Mouse (Mus musculus) kidney, embryonic 15.5 days (tissue): Measurements from ENCODE around the gene Atg16l2. TPM values are rescaled to one million over a fixed set of nuclear protein-coding genes. Genes with fewer than 3 reads are reported as not detected.

Experiments used
- ATAC-seq: fragments of 200-750 bp; cut with Nextera tagmentation; replicated peaks from 2 replicates; pipeline ENCODE4 v1.8.0; 2017; ENCODE audit warnings: moderate TSS enrichment; ENCODE audit not compliant: low FRiP score
- H3K27ac ChIP-seq: fragments of 300-500 bp; sonication (generic); 2 replicates; pipeline ENCODE4 v1.5.1; 2015; ENCODE audit warnings: mild to moderate bottlenecking, inconsistent platforms
- H3K27me3 ChIP-seq: fragments of 300-500 bp; sonication (generic); 2 replicates; pipeline ENCODE4 v1.6.1; 2015; ENCODE audit warnings: inconsistent platforms
- H3K36me3 ChIP-seq: fragments of 300-500 bp; sonication (generic); 2 replicates; pipeline ENCODE4 v1.6.1; 2015; ENCODE audit warnings: inconsistent platforms
- H3K4me1 ChIP-seq: fragments of 300-500 bp; sonication (generic); 2 replicates; pipeline ENCODE4 v1.6.1; 2015; ENCODE audit warnings: inconsistent platforms
- H3K4me2 ChIP-seq: fragments of 300-500 bp; sonication (generic); 2 replicates; pipeline ENCODE4 v1.6.1; 2015; ENCODE audit warnings: moderate library complexity, mild to moderate bottlenecking, inconsistent platforms
- H3K4me3 ChIP-seq: fragments of 300-500 bp; sonication (generic); replicated peaks from 2 replicates; pipeline ENCODE4 v1.5.1; 2015; ENCODE audit warnings: mild to moderate bottlenecking, inconsistent platforms
- H3K9ac ChIP-seq: fragments of 300-500 bp; sonication (generic); 2 replicates; pipeline ENCODE4 v1.6.1; 2015; ENCODE audit warnings: mild to moderate bottlenecking, inconsistent platforms
- H3K9me3 ChIP-seq: fragments of 300-500 bp; sonication (generic); replicated peaks from 2 replicates; pipeline ENCODE4 v1.6.1; 2016; ENCODE audit warnings: inconsistent platforms
- WGBS: fragments of 180-500 bp; shearing (Covaris S2); methylation state at CpG from one replicate; pipeline ENCODE4 v1.1.7; 2015; ENCODE audit warnings: mixed read lengths; 5-methylcytosine and 5-hydroxymethylcytosine counted together
- polyA plus RNA-seq: library from polyadenylated mRNA; unstranded; fragments of >200 nt; fragmentation: Nextera tagmentation; extraction: Ambion mirVana; gene quantifications from 2 replicates; pipeline ENCODE4 v1.2.1, GENCODE M21; 2015

The Atg16l2 gene
- polyA plus RNA-seq = 17.4 and 18.5 TPM in 2 replicates

DNA sequence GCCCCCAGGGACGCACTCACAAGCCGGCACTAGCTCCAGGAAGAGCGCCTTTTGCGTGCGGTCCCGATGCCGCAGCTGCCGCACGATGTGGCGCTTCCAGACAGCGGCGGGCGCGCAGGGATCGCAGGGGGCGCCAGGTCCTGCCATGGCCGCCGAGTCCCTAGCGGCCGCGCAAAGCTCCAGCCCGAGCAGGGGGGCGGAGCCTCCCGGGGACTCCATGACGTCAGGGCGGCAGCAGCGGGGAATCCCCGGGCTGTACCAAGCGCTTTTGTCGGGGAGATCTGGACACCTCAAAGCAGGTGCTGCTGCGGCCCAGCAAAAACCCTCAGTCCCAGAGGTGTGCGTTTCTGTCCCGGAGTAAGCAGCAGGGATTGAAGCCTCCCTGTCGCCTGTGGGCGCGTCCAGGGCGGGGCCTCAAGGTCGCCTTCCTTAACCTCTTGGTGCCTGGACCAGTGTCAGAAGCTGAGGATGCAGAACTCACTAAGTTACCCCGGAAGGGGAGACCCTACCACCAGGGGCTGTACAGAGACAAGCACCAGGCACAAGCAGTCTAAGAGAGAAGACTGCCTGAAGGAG is at the start of gene Atg16l2:
Gene Atg16l2, minus strand, starts transcription at position 371 of the 576 bp plus-strand sequence.
- Histone ChIP-seq H3K9ac (peak within 1 kb of the TSS; percentile 50), H3K36me3 (no peaks in the 10 kb centered on the region), H3K27me3 (peaks cover 28% of the 10 kb centered on the region), H3K9me3 (no peaks in the 10 kb centered on the region), H3K4me1 (peaks cover 27% of the 10 kb centered on the region), H3K4me2 (peak within 1 kb of the TSS; percentile 86), H3K27ac (peak within 1 kb of the TSS; percentile 70), H3K4me3 (peak within 1 kb of the TSS; percentile 64)
- WGBS = 1% methylated on average over 39 of the region's 39 CpGs
- ATAC-seq = peak; percentile 96

DNA sequence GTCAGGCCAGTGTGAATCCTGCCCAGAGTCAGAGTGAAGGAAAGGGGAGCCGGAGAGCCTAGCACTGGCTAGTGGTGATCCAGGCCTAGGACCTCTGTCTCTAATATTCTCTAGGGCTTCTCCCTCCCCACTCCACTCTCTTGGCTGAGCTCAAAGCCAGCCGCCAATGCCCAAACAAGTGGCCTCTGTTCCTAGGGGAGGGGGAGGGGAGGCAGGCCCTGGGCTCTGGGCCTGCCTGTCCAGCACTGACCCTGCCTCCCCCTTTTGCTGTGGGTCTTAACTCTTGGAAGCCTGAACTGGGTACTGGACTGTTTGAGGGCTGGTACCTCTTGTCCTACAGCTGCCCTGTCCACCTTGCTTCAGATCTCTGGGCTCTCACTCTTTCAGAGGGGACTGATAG is 47.8 kb upstream of the Atg16l2 start:
- peaks cover 13% of the 10 kb centered on the region; the same call in 1 of the 2 replicates for H3K27me3 ChIP-seq
- 37% methylated on average over 2 of the region's 2 CpGs for WGBS
- no peak overlapping the region for H3K27ac ChIP-seq
- H3K9ac ChIP-seq = peak overlapping the region; percentile 17; the same call in 1 of the 2 replicates
- peaks cover 7% of the 10 kb centered on the region for H3K36me3 ChIP-seq
- ATAC-seq = no peak
- H3K4me3 ChIP-seq = no peak overlapping the region
- H3K4me1 ChIP-seq = peaks cover 36% of the 10 kb centered on the region
- no peak overlapping the region for H3K4me2 ChIP-seq
- H3K9me3 ChIP-seq = no peaks in the 10 kb centered on the region

DNA sequence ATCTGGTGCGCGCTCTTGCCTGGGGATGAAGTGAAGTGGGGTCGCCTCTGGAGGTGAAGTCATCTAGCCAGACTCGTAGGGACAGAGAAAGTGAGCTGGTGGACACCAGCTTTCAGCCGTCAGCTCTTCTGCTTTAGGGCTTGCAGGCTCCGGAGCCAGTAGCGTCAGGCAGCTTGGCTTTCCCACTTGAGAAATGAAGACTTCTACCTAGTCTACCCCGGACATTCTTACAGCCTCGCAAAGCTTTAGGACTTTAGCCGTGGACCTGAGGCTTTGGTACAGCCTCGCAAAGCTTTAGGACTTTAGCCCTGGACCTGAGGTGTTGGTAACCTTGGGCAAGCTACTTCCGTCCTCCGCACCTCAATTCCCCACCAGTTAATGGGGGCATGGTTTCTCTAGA is 46.3 kb upstream of the Atg16l2 start:
- 5% methylated on average over 13 of the region's 13 CpGs for WGBS
- ATAC-seq = 0 out of 2 replicates have a peak, but pooled peaks have one; percentile 19
- Histone ChIP-seq H3K36me3 (peaks cover 14% of the 10 kb centered on the region), H3K27me3 (peaks cover 13% of the 10 kb centered on the region; the same call in 1 of the 2 replicates), H3K9ac (peak overlapping the region; percentile 51), H3K9me3 (no peaks in the 10 kb centered on the region), H3K4me1 (peaks cover 27% of the 10 kb centered on the region), H3K4me3 (peak overlapping the region; percentile 58), H3K27ac (no peak overlapping the region), H3K4me2 (peak overlapping the region; percentile 94)

DNA sequence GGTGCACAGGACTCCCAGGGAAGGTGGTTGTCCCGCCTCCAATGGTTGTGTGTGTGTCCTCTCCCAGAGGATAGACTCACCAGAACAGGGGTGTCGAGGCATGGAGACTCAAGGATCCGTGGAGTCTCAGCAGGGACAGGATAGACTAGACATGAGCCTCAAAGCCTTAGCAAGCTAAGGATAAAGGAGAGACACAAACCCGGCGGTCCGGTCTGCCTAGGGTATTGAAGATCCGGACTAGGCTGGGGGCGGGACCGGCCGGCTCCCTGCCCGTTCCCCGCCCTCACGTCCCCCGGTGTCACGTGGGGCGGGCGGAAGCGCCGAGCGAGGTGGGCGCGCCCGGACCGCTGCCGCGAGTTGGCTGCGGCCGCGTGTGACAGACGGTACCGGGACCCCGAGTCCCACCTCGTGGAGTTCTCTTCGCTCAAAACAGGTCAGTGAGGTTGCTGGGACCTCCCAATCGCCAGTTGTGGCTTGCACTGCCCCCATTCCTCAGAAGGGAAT is 45.8 kb upstream of the Atg16l2 start, which contains the start of gene Arap1:
Gene Arap1, plus strand, starts transcription at position 301 of the 504 bp plus-strand sequence.
- 1% methylated on average over 35 of the region's 35 CpGs for WGBS
- Histone ChIP-seq H3K4me1 (peaks cover 27% of the 10 kb centered on the region), H3K9me3 (no peaks in the 10 kb centered on the region), H3K27me3 (peaks cover 13% of the 10 kb centered on the region; the same call in 1 of the 2 replicates), H3K36me3 (peaks cover 14% of the 10 kb centered on the region), H3K27ac (0 out of 2 replicates have a peak within 1 kb of the TSS, but pooled peaks have one; percentile 2), H3K4me2 (peak within 1 kb of the TSS; percentile 94), H3K9ac (peak within 1 kb of the TSS; percentile 51), H3K4me3 (peak within 1 kb of the TSS; percentile 58)
- peak; percentile 79 for ATAC-seq

DNA sequence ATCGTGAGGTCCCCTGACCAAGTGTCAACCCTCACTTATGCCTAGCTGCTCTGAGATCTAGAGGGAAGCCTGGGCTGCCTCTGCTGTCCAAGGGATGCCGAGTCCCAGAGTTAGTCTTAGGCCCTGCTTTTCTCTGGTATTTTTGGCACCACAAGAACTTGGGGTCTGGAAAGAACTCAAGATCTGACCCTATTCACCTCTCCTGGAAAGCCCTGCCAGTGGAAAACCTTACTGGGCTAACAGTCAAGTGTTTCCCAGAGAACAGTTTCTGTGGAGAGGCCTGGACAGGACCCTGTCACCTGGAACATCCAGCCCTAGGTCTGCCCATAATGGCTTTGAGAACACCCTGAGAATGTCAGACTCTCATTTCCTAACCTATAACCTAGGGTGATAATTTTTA is 44.9 kb upstream of the Atg16l2 start:
- no peaks in the 10 kb centered on the region for H3K9me3 ChIP-seq
- peaks cover 27% of the 10 kb centered on the region for H3K4me1 ChIP-seq
- no peak overlapping the region for H3K27ac ChIP-seq
- H3K4me2 ChIP-seq = no peak overlapping the region
- 78% methylated on average over 2 of the region's 2 CpGs for WGBS
- no peak for ATAC-seq
- H3K4me3 ChIP-seq = no peak overlapping the region
- peaks cover 13% of the 10 kb centered on the region; the same call in 1 of the 2 replicates for H3K27me3 ChIP-seq
- H3K36me3 ChIP-seq = peaks cover 19% of the 10 kb centered on the region
- H3K9ac ChIP-seq = no peak overlapping the region

DNA sequence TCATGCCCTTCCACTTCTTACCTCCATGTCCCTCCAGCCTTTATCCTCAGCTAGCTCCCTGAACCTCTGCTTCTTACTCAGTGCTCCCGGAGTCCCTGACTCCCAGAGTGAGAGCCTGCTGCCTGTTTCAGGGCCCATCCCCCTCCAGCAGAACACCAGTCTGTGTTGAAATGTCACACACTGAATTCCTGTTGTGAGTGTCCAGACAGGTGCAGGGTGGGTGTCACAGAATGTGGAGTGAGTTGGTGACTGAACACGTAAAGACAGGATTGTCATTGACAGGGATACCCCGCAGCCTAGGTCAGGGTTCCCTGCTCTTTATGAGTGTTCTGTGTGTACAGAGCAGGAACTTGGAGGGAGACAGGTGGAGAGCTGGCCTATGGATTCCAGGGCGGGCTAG is 42.8 kb upstream of the Atg16l2 start:
- H3K36me3 ChIP-seq = peaks cover 19% of the 10 kb centered on the region
- no peak overlapping the region for H3K9ac ChIP-seq
- peaks cover 29% of the 10 kb centered on the region for H3K4me1 ChIP-seq
- H3K4me2 ChIP-seq = no peak overlapping the region
- no peak for ATAC-seq
- H3K9me3 ChIP-seq = no peaks in the 10 kb centered on the region
- no peak overlapping the region for H3K27ac ChIP-seq
- peaks cover 12% of the 10 kb centered on the region; the same call in 1 of the 2 replicates for H3K27me3 ChIP-seq
- WGBS = 47% methylated on average over 4 of the region's 4 CpGs
- H3K4me3 ChIP-seq = no peak overlapping the region

DNA sequence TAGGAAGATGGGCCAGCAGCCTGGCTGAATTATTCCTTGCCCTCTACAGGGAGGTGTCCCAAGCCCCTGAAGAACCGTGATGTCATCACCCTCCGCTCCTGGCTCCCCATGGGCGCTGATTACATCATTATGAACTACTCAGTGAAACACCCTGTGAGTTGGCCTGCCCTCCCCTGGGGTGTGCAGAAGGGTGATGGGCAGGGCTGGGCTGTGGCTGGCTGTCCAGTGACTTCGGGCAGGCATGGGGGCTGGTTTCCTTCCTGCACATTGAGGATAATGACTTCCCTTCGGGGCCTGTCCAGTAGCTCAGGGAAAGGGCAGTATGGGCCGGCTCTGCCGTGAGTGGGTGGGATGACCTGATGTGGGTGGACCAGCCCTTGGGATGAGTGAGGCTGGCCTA is 41.1 kb upstream of the Atg16l2 start:
- 64% methylated on average over 7 of the region's 7 CpGs for WGBS
- Histone ChIP-seq H3K4me2 (no peak overlapping the region), H3K9me3 (no peaks in the 10 kb centered on the region), H3K36me3 (peaks cover 22% of the 10 kb centered on the region), H3K27ac (no peak overlapping the region), H3K4me1 (peaks cover 11% of the 10 kb centered on the region), H3K4me3 (no peak overlapping the region), H3K9ac (no peak overlapping the region), H3K27me3 (no peaks in the 10 kb centered on the region)
- no peak for ATAC-seq

DNA sequence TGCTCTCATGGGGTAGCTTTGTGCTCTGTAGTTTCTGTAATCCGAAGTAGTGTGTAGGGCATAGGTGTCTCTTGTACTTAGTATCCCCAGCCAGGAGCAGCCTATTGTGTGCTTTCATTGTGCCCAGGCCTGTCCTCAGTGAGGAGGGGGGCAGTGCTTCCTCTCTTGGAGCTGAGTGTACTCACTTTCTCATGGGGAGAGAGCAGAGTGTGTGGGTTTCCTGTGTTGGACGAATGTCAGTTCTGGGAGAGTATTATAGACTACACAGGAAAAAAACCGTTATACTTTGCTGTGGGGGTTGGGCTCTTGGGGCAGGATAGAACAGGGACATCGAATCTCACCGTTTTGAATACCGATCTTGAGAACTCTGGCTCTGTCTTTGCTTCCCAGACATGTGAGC is 39.4 kb upstream of the Atg16l2 start:
- 55% methylated on average over 6 of the region's 6 CpGs for WGBS
- ATAC-seq = no peak
- 0 out of 2 replicates have a peak, but pooled peaks cover 4% of the 10 kb centered on the region for H3K4me1 ChIP-seq

DNA sequence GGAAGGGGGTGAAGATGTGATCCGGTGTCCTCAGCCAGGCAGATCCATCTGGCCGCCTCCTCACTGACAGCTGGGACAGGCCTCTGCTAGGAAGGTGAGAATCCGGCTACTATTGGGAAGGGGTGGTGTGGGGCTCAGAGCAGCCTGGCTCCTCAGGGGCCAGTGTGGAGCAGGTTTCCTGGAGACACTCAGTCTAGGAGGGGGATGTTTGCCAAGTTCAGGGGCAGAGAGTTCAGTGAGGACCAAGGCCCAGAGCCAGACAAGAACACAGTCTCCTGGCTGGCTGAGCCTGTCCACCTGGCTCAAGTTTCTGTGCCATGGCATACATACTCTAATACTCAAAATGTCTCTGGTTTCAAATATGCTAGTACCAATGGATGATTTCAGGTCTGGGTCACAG is 35.4 kb upstream of the Atg16l2 start:
- 78% methylated on average over 3 of the region's 3 CpGs for WGBS
- H3K9me3 ChIP-seq = no peaks in the 10 kb centered on the region
- H3K4me1 ChIP-seq = 0 out of 2 replicates have a peak, but pooled peaks cover 2% of the 10 kb centered on the region
- no peak overlapping the region for H3K4me3 ChIP-seq
- no peak overlapping the region for H3K9ac ChIP-seq
- peaks cover 10% of the 10 kb centered on the region; the same call in 1 of the 2 replicates for H3K36me3 ChIP-seq
- H3K4me2 ChIP-seq = no peak overlapping the region
- no peak overlapping the region for H3K27ac ChIP-seq
- H3K27me3 ChIP-seq = no peaks in the 10 kb centered on the region
- ATAC-seq = no peak

More for the DNA sequence above, 39.4 kb upstream of the Atg16l2 start:
- Histone ChIP-seq H3K4me3 (no peak overlapping the region), H3K36me3 (peaks cover 25% of the 10 kb centered on the region), H3K9ac (no peak overlapping the region), H3K4me2 (no peak overlapping the region), H3K9me3 (no peaks in the 10 kb centered on the region), H3K27ac (0 out of 2 replicates have a peak overlapping the region, but pooled peaks have one; percentile 54), H3K27me3 (no peaks in the 10 kb centered on the region)

DNA sequence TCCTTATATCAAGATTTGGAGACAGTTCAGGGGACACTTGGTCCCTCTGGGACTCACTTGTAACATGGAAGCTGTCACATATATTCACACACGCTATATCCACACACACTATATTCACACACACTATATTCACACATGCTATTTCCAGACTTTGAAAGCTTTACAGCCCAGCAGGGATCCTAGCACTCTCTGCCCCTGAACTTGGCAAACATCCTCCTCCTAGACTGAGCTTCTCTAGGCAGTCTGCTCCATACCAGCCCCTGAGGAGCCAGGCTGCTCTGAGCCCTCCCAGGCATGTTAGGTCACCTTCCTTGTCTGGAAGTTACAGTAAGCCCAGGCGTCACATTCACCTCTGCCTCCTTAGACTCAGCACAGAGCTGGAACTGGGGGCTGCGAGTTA is 34.6 kb upstream of the Atg16l2 start:
- H3K4me1 ChIP-seq = 0 out of 2 replicates have a peak, but pooled peaks cover 2% of the 10 kb centered on the region
- ATAC-seq = no peak
- no peaks in the 10 kb centered on the region for H3K9me3 ChIP-seq
- H3K27me3 ChIP-seq = no peaks in the 10 kb centered on the region
- no peak overlapping the region for H3K4me2 ChIP-seq
- H3K36me3 ChIP-seq = peaks cover 8% of the 10 kb centered on the region; the same call in 1 of the 2 replicates
- no peak overlapping the region for H3K9ac ChIP-seq
- H3K4me3 ChIP-seq = no peak overlapping the region
- H3K27ac ChIP-seq = no peak overlapping the region
- 78% methylated on average over 3 of the region's 3 CpGs for WGBS

DNA sequence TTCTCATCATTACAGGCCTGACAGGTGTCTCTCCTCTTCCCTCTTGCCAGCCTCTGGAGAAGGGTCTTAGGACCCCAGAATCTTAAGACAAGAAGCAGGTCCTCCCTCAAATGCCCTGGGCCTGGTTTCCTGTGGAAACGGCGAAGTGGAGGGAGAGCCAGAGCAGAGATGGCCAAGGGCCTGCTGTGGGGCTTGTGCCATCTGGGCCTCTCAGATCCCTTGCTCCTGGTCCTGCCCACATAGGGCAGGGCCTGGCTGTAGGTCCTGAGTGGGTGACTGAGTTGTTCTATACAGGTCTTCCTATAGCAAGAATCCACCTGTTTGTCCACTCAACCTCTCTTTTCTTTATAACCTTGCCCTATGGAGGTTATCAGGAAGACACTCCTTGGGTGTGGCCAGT is 33.2 kb upstream of the Atg16l2 start:
- H3K9ac ChIP-seq = no peak overlapping the region
- ATAC-seq = no peak
- no peak overlapping the region for H3K4me3 ChIP-seq
- no peaks in the 10 kb centered on the region for H3K27me3 ChIP-seq
- H3K36me3 ChIP-seq = peaks cover 8% of the 10 kb centered on the region; the same call in 1 of the 2 replicates
- no peaks in the 10 kb centered on the region for H3K9me3 ChIP-seq
- 78% methylated on average over 2 of the region's 2 CpGs for WGBS
- H3K4me1 ChIP-seq = 0 out of 2 replicates have a peak, but pooled peaks cover 1% of the 10 kb centered on the region
- no peak overlapping the region for H3K4me2 ChIP-seq
- no peak overlapping the region for H3K27ac ChIP-seq

DNA sequence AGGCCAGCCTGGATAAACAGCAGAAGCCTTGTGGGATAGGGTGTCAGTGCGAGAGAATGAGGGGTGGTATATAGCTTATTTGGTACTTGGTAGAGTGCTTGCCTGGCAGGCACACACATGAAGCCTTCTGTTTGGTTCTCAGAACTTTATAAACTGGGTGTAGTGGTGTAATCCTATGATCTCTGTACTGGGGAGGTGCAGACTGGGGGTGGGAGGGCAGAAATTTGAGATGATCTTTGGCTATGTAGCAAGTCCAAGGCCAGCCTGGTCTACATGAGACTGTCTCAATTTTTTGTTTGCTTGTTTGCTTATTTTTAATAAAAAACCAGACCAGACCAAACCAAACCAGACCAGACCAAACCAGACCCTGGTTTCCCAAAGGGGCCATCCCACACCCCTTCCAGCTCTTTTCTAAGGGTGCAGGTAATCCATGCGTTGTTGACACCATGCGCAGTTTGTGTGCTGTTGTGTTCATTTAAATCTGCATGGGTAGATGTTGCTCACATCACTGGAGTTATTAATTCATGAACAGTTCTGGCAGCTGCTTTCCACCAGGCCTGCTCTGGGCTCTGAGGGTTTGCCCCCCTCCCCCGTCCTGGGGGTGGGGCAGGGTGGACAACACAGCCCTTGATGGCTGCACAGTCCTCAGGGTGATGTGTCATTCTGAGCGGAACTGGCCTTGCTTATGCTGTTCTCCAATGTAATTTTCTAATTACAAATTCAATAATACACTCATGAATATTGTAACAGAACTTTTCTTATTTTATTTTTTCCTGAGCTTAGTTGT is 30.2 kb upstream of the Atg16l2 start:
- WGBS = 84% methylated on average over 5 of the region's 5 CpGs
- ATAC-seq = no peak
- Histone ChIP-seq H3K9ac (no peak overlapping the region), H3K4me3 (no peak overlapping the region), H3K36me3 (peaks cover 14% of the 10 kb centered on the region), H3K4me1 (peaks cover 30% of the 10 kb centered on the region), H3K27ac (no peak overlapping the region), H3K4me2 (no peak overlapping the region), H3K27me3 (no peaks in the 10 kb centered on the region), H3K9me3 (no peaks in the 10 kb centered on the region)
